Mouse (Mus musculus) monocyte, adult 2 months (primary cell): ENCODE data around the gene Uck2.

Source experiments
- DNase-seq, 2 experiments: peaks; one replicate each; pipeline ENCODE4 v3.0.0; 2022; ENCODE audit warnings: low spot score in 2 of 2, low read depth in 1 of 2

Gene Uck2

DNA sequence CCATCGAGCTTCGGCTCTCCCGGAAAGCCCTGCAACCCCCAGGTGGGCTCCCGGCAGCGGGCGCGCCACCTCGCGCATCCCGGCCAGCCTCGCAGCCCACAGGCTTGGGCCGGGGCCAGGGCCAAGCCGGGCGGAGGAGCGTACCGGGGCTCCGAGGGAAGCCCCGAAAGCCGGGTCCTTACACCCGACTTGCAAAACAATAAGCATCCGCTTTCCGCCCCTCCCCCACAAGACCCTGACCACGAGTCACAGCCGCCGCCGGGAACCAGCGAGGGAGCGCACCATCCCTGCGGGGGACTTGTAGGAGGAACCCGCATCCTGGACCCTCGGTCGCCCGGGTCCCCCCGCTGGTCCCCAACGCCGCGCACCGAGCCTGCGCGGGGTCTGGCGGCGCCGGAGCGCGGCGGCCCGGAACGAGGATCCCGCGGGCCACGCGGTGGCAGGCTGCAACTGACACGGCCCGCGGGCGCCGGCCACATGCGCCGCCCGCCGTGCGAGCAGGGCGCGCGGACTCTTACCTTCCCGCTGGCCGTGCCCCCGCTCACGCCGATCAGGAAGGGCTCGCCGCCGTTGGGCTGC lies 773 bp downstream of the Uck2 start:
- no peak for DNase-seq

DNA sequence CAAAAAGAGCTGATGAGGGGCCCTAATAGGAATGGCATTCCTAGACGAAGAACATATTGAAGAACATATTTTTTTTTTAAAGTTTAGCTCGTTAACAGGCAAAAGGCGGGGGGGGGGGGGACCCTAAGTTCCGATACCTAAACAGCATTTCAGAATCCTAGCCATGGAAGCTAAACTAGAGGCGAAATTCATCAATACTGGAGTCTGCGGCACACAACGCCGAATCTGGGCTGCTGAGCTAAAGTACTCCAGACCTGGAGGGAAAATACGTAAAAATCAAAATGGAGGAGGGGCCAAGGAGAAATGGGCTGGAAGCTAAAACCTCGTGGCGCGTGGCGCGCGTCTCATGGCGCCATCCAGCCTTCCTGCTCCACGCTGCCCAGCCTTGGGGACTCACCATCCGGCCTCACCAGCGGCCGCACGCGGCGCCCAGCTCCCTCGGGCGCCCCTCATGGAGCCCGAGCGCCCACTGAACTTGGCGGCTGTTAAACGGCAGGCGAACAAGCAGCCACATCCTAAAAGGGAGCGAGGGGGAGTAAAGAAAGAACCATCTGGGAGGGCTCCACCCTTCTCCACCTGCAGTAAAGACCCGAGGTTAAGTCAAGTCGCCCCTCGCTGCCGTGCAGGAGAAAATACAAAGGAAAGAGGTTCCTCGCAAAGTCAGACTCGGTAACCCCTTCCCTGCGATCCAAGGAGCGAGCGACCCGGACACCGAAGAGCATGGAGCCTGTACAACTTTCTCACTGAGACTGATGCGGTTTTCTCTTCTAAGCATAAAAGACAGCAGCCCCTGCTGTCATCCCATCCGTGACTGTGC lies 1.5 kb downstream of the Uck2 start:
- no peak for DNase-seq

DNA sequence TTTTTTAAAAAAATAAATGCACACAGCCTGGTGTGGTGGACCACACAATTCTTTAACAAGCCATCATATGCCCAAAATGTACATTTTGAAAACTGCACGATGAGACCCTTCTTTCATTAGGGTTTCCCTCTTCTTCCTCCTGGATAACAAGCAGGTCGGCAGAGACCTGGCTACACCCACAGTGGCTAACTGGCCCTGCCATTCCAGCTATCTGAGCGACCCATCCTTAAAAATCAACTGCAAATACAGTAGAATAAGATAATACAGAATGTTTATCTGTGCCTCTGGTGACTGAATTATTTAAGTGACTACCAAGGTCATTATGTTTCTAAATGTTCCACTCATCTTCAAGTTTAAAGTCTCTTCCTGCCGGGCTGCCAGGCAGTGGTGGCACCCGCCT lies 2.4 kb downstream of the Uck2 start:
- no peak for DNase-seq

DNA sequence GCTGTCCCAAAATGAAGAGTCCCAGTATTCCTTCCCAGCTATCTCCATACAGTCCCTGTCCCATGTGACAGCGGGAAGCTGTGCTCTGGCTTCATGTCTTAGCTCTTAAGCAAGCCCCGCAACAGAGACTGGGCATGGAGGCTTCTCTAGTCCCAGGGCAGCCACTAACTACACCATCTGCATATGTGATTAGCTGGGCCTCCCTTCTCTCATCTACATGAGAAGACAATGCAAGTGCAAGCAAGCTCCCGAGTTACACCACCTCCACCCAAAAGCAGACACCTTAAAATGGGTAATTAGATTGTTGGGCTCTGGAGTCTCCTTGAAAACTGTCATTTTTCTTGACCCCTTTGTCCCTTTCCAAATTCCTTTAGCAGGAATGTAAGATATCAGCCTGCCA lies 3.0 kb downstream of the Uck2 start:
- no peak for DNase-seq

DNA sequence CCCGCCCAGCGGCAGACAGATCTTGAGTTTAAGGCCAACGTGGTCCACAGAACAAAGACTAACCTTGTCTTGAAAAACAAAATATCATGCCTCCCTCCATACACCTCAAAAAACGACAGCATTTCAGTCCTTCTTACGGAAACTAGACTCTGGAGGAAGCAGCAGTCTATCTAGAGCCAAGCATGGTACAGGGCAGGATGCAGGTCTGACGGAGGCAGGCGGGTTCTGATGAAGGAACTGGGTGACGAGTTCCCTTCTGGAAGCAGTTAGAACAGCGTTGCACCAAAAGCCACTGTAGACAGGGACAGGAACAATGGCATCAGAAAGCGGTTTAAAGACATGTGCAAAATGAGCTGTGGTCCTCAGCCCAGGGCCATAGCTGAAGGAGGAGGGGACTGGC lies 5.1 kb downstream of the Uck2 start:
- DNase-seq = no peak

DNA sequence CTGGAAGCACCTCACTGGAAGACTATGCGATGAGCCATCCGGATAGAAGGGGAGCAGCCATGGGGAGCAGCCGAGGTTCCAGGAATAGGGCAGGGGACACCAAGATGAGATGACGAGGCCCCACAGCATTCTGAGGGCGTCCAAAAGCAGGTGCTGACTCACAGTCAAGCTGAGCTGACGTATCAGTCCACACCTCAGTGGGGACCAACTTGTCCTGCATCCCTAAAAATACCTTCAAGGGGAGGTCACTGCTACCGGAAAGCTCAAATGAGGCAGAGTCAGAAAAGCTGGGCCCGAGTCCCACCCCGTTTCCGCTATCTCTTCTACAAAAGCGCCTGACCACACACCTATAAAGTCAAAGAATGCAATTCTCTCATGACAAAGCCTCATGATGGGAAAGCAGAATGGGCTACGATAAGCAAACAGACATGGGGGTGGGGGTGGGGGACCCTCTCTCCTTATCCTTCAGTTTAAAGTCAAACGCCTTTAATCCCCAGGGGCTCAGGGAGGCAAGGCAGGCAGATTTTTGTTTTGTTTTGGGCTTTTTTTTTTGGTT lies 5.9 kb downstream of the Uck2 start:
- DNase-seq = no peak

DNA sequence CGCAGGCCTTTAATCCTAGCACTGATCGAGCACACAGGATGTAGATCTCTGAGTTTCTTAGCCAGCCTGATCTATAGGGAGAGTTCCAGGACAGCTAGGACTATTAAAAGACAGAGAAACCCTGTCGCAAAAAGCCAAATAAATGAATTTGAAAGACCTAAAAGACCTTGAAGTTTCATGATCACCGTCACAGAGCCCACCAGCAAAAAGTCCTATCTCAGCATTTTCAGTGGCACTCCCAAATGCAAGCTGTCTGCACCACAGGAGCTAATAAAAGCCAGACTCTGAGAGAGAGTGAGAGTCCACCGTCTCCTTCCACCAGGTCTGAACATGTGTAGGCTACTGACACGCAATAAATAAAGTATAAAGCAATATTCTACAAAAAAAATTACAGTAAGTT lies 6.7 kb downstream of the Uck2 start:
- no peak for DNase-seq

DNA sequence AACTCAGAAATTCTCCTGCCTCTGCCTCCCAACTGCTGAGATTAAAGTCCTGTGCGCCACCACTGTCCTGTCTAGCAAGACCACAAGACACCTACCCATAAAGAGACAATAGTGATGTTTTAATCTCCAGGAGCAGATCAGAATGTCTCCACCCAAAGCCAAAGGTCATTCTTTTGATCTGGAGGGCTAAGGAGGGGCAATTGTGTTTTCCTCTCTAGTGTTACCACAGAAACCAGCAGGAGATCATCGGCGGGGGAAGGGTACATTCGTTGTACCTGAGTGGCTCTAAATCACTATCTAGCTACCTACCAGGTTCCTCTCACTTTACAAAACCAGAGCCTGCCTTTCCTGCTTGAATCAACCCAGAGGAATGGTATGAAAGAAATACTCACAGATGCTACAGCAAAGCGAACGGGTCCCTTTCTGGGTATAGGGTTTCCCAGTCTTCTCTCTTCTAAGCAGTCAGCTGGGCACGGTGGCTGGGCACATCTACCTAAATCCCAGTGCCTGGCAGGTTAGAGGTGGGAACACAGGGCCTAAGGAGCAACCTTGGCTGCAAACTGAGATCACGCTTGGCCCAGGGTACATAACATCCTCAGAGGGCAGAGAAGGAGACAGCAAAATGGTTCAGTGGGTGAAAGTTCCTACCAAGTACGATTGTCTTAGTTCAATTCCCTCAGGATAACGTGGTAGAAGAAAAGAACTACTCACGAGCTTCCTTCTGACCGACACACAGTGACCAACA lies 10.3 kb downstream of the Uck2 start:
- DNase-seq = no peak

DNA sequence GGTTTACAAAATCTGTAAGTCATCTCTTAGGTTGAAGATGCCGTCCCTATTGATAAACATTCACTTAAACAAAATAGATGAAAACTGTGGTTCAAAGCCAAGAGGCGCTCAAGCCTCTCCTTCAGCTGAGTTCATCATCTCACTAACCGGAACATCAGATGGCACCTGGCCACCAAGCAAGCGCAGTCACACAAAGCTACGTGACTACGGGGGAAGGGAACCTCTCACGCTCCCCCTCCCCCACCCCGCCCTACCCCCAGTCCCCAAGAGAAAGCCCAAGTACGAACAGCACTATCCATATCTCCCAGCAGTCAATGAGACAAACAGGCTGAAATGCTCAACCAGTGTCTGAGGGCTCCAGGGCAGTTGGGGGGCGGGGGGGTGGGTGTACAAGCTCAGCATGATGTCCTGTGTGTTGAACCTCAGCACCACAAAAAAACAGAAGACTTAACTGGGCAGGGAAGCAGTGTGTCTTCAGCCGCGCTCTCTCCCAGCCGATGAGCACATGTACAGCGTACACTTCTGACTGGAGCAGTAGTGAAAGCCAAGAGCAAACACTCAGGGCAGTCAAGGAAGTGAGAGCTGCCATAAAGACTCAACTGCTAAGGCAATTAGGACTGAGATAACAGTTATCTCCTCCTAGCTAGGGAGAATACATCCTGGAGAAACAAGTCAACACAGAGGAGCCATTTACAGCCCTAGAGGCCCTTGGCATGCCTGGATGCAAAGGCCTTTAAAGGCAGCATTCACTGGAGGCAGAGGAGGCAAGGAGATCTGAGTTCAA lies 11.5 kb downstream of the Uck2 start:
- DNase-seq = no peak

DNA sequence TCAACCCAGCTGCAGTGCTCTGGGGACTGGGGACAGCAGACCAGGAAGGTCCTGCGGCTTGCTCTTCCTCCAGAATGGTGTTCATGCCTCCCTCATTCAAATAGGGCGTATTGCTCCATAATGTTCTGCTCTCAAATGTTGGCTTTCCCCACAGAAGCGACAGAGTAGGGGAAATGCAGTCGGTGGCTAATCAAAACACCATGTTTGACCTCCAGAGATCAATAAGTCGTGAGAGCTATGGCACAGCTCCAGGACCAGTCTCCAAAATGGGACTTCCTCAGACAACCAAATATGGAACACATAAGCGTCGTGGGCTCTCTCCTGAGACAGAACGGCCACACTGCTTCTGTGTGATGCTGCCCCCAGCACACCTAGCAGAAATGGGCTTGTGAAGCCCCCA lies 13.3 kb downstream of the Uck2 start:
- DNase-seq = no peak

DNA sequence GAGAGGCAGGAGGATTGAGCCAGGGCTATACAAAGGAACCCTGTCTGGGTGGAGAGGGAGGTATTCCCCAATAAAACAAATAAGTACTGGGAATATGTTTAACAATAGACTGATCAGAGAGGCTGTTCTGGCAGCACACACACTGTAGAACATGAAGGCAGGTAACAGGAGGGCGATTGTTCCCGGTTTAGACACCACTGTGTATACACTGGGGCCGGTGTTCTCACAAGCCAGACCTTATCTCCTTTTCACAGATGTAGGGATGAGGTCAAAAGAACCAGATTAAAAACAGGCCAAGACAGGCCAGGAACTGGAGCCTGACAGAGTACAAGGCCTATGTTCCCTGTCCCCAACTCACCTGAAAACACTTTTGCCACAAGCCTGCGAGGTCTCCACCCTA lies 13.8 kb downstream of the Uck2 start:
- no peak for DNase-seq

DNA sequence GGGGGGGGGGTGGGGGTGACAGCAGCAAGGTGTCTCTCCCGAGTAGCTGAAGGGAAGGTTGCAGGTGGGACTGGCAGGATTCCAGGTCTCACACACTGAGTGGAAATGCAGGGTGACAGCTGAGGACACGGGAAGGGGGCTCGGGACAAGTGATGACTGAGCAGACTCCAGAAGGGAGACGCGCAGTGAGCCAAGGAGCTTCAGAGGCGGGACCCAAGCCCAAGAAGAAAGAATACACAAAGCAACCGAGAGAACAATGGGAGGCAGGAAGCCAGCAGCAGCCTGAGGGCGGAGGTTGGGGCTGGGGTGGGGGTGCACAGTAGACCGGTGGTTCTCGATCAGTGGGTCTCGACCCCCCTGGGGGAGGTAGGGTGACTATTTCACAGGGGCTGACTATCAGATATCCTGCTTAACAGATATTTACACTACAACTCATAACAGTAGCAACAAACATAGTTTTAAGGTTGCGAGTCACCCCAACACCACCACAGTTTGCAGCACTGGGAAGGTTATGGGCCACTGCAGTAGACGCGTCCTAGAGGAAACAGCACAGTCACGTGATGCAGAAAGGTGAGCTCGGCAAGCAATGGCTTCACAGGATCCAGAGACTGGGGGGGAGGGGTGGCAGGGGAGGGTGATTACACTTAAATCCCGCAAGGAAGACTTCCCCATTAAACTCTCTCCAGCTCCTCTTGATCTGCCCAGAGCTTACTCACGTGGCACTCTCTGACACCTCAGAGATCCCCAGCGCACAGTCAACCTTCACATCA lies 14.6 kb downstream of the Uck2 start:
- no peak for DNase-seq

DNA sequence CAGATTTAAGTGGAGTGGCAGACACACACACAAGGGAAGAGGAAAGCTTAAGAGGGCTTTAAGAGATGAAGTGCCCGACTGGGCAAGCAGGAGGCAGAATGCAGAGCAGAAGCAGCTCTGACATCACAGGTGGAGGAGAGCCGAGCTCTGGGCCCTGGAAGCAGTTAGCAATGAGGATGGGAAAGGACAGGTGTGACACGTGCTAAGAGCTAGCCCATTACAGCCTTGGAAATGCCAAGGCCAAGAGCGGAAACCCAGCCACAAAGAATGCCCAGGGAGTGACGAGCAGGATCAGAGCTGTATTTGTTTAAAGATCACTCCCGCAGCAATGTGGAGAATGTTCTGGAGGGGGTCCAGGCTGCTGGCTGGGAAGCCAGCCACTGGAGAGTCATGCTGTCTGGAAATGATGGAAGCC lies 15.3 kb downstream of the Uck2 start:
- DNase-seq = no peak

DNA sequence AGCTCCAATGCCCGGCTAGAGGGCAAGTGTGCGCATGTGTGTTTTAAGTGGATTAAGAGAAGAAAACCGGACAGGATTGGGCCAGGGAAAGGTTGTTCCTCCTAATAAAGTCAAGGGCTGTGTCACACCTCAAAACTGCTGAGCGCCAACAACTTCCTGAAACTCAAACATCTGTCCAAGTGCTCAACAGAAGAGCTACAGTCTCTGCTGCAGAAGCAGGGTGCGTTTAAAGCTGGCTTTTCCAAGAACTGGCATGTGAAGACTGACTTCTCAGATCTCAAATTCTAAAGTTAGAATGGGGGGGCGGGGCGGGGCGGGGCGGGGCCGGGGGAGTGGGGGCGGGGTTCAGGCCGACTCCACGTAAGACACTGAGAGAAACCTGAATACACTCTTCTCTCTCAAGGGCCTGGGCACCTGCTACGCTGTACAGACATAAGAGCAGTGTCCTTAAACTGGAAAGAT lies 15.7 kb downstream of the Uck2 start:
- DNase-seq = no peak

DNA sequence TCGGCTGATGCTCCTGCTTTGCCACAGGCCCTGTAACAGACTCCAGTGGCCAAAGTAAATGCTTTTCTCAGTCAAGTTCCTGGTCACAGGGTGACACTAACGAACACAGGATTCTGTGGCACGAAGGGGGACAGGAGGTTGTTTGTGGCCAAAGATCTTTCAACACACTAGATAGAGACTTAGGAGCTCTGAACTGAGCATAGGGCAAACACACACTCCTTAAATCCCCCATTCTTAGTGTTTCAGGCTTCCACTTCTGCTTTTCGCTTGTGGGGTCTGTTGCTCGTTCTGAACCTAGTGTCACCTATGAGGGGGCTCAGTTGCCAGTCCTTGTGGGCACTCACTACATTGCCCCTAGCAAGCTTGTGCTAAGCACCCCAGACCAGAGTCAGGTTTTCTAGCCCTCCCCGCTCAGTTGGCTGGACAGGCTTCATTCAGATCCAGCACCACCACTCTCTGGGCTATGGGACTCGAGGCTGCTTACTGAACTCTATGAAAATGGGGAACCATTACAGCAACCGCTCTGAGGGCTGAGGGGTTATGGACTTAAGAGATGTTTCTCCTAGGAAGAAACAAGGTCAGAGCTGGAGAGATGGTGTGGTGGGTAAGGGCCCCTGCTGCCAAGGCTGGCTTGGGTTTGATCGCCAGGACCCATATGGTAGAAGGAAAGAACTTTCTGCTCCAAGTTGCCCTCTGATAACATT lies 16.6 kb downstream of the Uck2 start:
- no peak for DNase-seq

DNA sequence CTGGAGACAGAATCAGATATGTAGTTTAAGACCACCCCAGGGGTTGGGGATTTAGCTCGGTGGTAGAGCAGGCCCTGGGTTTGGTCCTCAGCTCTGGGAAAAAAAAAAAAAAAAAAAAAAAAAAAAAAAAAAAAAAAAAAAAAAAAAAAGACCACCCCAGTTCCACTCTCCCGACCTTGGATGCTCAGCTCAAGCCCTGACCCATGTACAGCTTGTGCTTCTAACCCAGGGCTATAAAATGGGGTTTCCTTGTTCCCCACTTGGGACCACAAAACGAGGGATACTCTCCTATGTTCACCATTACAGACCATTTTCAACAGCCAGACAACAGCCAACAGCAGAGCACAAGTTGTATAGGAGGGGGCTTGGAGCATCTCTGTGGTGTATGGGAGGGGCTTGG lies 18.4 kb downstream of the Uck2 start:
- no peak for DNase-seq

DNA sequence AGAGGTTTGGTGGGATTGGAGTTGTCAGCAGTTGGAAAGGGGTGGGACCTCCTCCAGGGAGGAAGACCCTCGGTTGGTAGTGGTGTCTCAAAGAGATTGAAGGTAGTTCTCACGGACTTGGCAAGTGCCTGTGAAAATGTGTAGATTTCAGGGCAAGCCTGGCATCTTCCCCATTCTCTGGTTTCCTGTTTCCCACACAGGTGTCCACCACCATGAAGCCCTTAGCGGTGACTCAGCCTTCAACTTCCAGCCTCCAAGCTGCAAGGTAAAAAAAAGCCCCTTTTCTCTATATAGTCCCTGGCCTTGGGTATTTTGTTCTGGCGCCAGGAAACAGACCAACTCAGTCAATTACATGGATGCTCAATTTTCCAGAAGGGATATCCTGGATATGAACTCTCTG lies 19.8 kb downstream of the Uck2 start:
- DNase-seq = no peak

DNA sequence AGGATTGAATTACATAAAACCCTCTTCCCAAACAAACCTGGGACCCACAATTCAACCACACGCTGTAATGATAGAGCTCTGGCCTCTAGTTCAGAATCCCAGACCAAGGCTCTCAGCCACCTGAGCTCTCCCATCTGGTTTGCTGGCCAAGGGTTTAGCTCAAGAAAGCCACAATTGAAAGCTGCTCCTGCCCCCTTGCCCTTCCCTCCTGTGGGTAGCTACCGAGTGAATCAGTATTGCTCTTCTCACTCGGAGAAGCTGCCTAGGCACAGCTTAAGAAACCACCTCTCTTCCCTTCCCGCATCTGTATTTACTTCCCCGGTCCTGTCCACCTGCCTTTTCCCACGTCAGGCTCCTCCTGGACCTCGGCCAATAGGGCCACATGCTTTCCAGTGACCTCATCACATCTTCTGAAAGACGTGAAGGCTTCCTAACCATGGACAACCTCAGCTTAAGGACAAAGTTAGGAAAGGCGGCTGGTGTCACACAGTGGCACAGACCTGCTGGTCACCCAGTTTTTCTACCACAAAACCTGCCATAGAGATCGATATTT lies 22.6 kb downstream of the Uck2 start:
- DNase-seq = no peak

DNA sequence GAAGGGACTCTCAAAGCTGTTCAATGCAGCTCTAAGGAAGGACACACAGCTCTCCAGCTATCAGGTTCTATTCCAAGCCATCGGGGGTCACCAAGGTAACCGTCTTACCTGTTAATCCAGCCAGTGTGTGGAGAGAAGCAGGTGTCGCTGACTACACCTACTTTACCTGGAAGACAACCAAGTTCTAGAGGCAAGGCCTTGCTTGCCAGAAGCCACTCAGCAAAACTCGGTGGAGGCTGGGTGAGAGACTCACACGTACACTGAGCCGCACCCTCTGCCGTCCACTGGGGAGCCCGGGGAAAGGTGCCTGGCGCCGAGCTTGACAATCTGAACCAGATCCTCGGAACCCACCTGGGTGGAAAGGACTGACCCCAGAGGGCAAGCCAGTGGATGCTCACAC lies 23.4 kb downstream of the Uck2 start:
- no peak for DNase-seq

DNA sequence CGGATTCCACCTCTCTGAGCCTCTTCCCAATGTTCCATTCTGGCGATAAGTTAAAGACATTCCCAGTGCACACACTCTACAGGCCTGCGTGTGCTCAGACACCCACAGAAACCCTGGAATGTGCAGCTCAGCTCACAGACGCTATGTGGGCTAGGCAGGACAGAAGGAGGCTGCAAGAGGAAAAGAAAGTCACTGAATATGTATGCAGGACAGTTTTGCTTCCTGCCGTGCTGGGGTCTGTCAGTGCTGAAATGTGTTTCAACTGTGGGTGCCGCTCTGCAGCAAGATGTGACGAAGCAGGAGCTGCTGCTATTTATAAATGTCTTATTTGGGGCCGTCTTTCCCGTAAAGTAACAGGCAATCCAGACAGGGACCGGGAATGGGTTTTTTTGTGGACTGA lies 25.4 kb downstream of the Uck2 start:
- DNase-seq = no peak
